Mouse (Mus musculus): Measurements from ENCODE around the gene Togaram1. TPM values are rescaled to one million over a fixed set of nuclear protein-coding genes. Genes with fewer than 3 reads are reported as not detected.

Gene Togaram1
- polyA plus RNA-seq, 1 experiment from 2014 or later, result 28.3 TPM

GRCm38 (mm10) chr12:65036892-65037545 is 71.4 kb downstream of the Togaram1 start:
- Histone ChIP-seq H3K4me3 (replicated peaks; ENCODE audit: low read length) (peak overlapping the region; percentile 73), H3K27me3 (replicated peaks; ENCODE audit: control insufficient read depth, insufficient read depth, low read length) (no peaks in the 10 kb centered on the region), H3K9ac (replicated peaks; ENCODE audit: low read depth, low read length) (peak overlapping the region; percentile 88), H3K4me2 (ENCODE audit: low read length) (peak overlapping the region; percentile 70), H3K36me3 (ENCODE audit: control insufficient read depth, insufficient read depth) (no peaks in the 10 kb centered on the region), H3K9me3 (ENCODE audit: control insufficient read depth, low read length) (no peaks in the 10 kb centered on the region), H3K27ac (ENCODE audit: low read length) (no peak overlapping the region), H3K4me1 (replicated peaks; ENCODE audit: control insufficient read depth, insufficient read depth, low read length) (peaks cover 17% of the 10 kb centered on the region)
- WGBS, result 16% methylated on average over 18 of the region's 18 CpGs
- ATAC-seq, result peak; percentile 9; the same call in 1 of the 2 replicates

GRCm38 (mm10) chr12:65037546-65037937 is 71.9 kb downstream of the Togaram1 start:
- 39% methylated on average over 4 of the region's 4 CpGs for WGBS
- no peak overlapping the region for H3K9ac ChIP-seq (replicated peaks; ENCODE audit: low read depth, low read length)
- peaks cover 17% of the 10 kb centered on the region for H3K4me1 ChIP-seq (replicated peaks; ENCODE audit: control insufficient read depth, insufficient read depth, low read length)
- no peak for ATAC-seq
- H3K27ac ChIP-seq (ENCODE audit: low read length), result no peak overlapping the region
- peak overlapping the region; percentile 73 for H3K4me3 ChIP-seq (replicated peaks; ENCODE audit: low read length)
- H3K27me3 ChIP-seq (replicated peaks; ENCODE audit: control insufficient read depth, insufficient read depth, low read length), result no peaks in the 10 kb centered on the region
- peak overlapping the region; percentile 70 for H3K4me2 ChIP-seq (ENCODE audit: low read length)
- H3K36me3 ChIP-seq (ENCODE audit: control insufficient read depth, insufficient read depth), result no peaks in the 10 kb centered on the region
- H3K9me3 ChIP-seq (ENCODE audit: control insufficient read depth, low read length), result no peaks in the 10 kb centered on the region

- no peak for ATAC-seq
- H3K4me3 ChIP-seq (replicated peaks; ENCODE audit: low read length), result no peak overlapping the region
Measured at GRCm38 (mm10) chr12:65048799-65049198, 83.2 kb downstream of the Togaram1 start.

GRCm38 (mm10) chr12:65058203-65058602 is 92.6 kb downstream of the Togaram1 start:
- Histone ChIP-seq H3K4me1 (replicated peaks; ENCODE audit: control insufficient read depth, insufficient read depth, low read length) (no peaks in the 10 kb centered on the region), H3K36me3 (ENCODE audit: control insufficient read depth, insufficient read depth) (peaks cover 28% of the 10 kb centered on the region), H3K4me2 (ENCODE audit: low read length) (no peak overlapping the region), H3K4me3 (replicated peaks; ENCODE audit: low read length) (no peak overlapping the region), H3K27ac (ENCODE audit: low read length) (no peak overlapping the region), H3K9ac (replicated peaks; ENCODE audit: low read depth, low read length) (no peak overlapping the region), H3K9me3 (ENCODE audit: control insufficient read depth, low read length) (no peaks in the 10 kb centered on the region), H3K27me3 (replicated peaks; ENCODE audit: control insufficient read depth, insufficient read depth, low read length) (no peaks in the 10 kb centered on the region)
- 86% methylated on average over 2 of the region's 2 CpGs for WGBS
- no peak for ATAC-seq

More at GRCm38 (mm10) chr12:65048799-65049198, 83.2 kb downstream of the Togaram1 start:
- no peak overlapping the region for H3K9ac ChIP-seq (replicated peaks; ENCODE audit: low read depth, low read length)
- no peaks in the 10 kb centered on the region for H3K27me3 ChIP-seq (replicated peaks; ENCODE audit: control insufficient read depth, insufficient read depth, low read length)
- H3K9me3 ChIP-seq (ENCODE audit: control insufficient read depth, low read length), result no peaks in the 10 kb centered on the region
- peaks cover 7% of the 10 kb centered on the region for H3K36me3 ChIP-seq (ENCODE audit: control insufficient read depth, insufficient read depth)
- no peak overlapping the region for H3K4me2 ChIP-seq (ENCODE audit: low read length)
- no peaks in the 10 kb centered on the region for H3K4me1 ChIP-seq (replicated peaks; ENCODE audit: control insufficient read depth, insufficient read depth, low read length)
- H3K27ac ChIP-seq (ENCODE audit: low read length), result no peak overlapping the region

GRCm38 (mm10) chr12:65061082-65061481 is 95.5 kb downstream of the Togaram1 start:
- H3K27ac ChIP-seq (ENCODE audit: low read length), result no peak overlapping the region

GRCm38 (mm10) chr12:65065241-65065640 is 99.6 kb downstream of the Togaram1 start:
- Histone ChIP-seq H3K27ac (ENCODE audit: low read length) (no peak overlapping the region), H3K9ac (replicated peaks; ENCODE audit: low read depth, low read length) (no peak overlapping the region), H3K4me1 (replicated peaks; ENCODE audit: control insufficient read depth, insufficient read depth, low read length) (peaks cover 4% of the 10 kb centered on the region), H3K9me3 (ENCODE audit: control insufficient read depth, low read length) (no peaks in the 10 kb centered on the region), H3K36me3 (ENCODE audit: control insufficient read depth, insufficient read depth) (peaks cover 31% of the 10 kb centered on the region), H3K27me3 (replicated peaks; ENCODE audit: control insufficient read depth, insufficient read depth, low read length) (no peaks in the 10 kb centered on the region), H3K4me3 (replicated peaks; ENCODE audit: low read length) (no peak overlapping the region), H3K4me2 (ENCODE audit: low read length) (no peak overlapping the region)
- ATAC-seq, result no peak
- 87% methylated on average over 2 of the region's 2 CpGs for WGBS

More at GRCm38 (mm10) chr12:65061082-65061481, 95.5 kb downstream of the Togaram1 start:
- Histone ChIP-seq H3K9ac (replicated peaks; ENCODE audit: low read depth, low read length) (no peak overlapping the region), H3K9me3 (ENCODE audit: control insufficient read depth, low read length) (no peaks in the 10 kb centered on the region), H3K27me3 (replicated peaks; ENCODE audit: control insufficient read depth, insufficient read depth, low read length) (no peaks in the 10 kb centered on the region), H3K4me3 (replicated peaks; ENCODE audit: low read length) (no peak overlapping the region), H3K36me3 (ENCODE audit: control insufficient read depth, insufficient read depth) (peaks cover 30% of the 10 kb centered on the region), H3K4me2 (ENCODE audit: low read length) (no peak overlapping the region), H3K4me1 (replicated peaks; ENCODE audit: control insufficient read depth, insufficient read depth, low read length) (peaks cover 1% of the 10 kb centered on the region)
- ATAC-seq, result 0 out of 2 replicates have a peak, but pooled peaks have one; percentile 52

- 32% methylated on average over 3 of the region's 3 CpGs for WGBS
- Histone ChIP-seq H3K27me3 (replicated peaks; ENCODE audit: control insufficient read depth, insufficient read depth, low read length) (no peaks in the 10 kb centered on the region), H3K36me3 (ENCODE audit: control insufficient read depth, insufficient read depth) (peaks cover 23% of the 10 kb centered on the region), H3K9ac (replicated peaks; ENCODE audit: low read depth, low read length) (no peak overlapping the region), H3K27ac (ENCODE audit: low read length) (no peak overlapping the region; the same call in none of the 2 replicates), H3K9me3 (ENCODE audit: control insufficient read depth, low read length) (no peaks in the 10 kb centered on the region), H3K4me2 (ENCODE audit: low read length) (no peak overlapping the region), H3K4me3 (replicated peaks; ENCODE audit: low read length) (no peak overlapping the region), H3K4me1 (replicated peaks; ENCODE audit: control insufficient read depth, insufficient read depth, low read length) (peaks cover 4% of the 10 kb centered on the region)
- ATAC-seq, result no peak
Measured at GRCm38 (mm10) chr12:65066234-65066633, 100.6 kb downstream of the Togaram1 start.

- no peak overlapping the region for H3K4me3 ChIP-seq (replicated peaks; ENCODE audit: low read length)
- no peaks in the 10 kb centered on the region for H3K27me3 ChIP-seq (replicated peaks; ENCODE audit: control insufficient read depth, insufficient read depth, low read length)
- H3K27ac ChIP-seq (ENCODE audit: low read length), result no peak overlapping the region
- H3K9me3 ChIP-seq (ENCODE audit: control insufficient read depth, low read length), result no peaks in the 10 kb centered on the region
- peaks cover 10% of the 10 kb centered on the region for H3K4me1 ChIP-seq (replicated peaks; ENCODE audit: control insufficient read depth, insufficient read depth, low read length)
- no peak overlapping the region for H3K4me2 ChIP-seq (ENCODE audit: low read length)
- WGBS, result 82% methylated on average over 4 of the region's 4 CpGs
- no peak for ATAC-seq
- H3K36me3 ChIP-seq (ENCODE audit: control insufficient read depth, insufficient read depth), result peaks cover 14% of the 10 kb centered on the region
- no peak overlapping the region for H3K9ac ChIP-seq (replicated peaks; ENCODE audit: low read depth, low read length)
Measured at GRCm38 (mm10) chr12:65068409-65068808, 102.8 kb downstream of the Togaram1 start.

Measured in forebrain, embryonic 16.5 days (tissue).